Mouse (Mus musculus): Measurements from ENCODE around the gene Sgms1. TPM values are rescaled to one million over a fixed set of nuclear protein-coding genes. Genes with fewer than 3 reads are reported as not detected.

The Sgms1 gene
- total RNA-seq, 2 experiments from 2014 or later, result 44.9 to 48.3 TPM

DNA sequence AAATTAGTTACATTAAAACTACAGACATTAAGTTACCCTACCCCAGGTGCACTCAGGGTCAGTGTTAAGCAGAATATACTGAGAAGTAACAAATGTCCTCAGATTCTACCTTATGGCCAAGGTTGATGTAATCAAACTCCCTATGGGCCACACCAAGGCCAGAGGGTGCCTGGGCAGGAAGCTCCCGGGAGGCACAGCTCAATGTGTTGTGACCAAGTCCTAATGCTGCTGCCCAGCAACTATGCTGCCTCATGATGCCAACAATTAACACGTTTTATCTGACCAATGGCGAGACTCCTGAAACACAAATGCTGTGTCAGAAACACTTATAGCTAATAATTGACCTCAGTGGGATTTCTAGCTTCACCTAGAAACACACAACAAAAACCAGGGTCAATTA is 197.9 kb downstream of the Sgms1 start:
- no peak for ATAC-seq (ENCODE audit: poor library complexity, severe bottlenecking)

GRCm38 (mm10) chr19:32189961-32190360 is 199.6 kb downstream of the Sgms1 start:
- ATAC-seq (ENCODE audit: poor library complexity, severe bottlenecking), result no peak

DNA sequence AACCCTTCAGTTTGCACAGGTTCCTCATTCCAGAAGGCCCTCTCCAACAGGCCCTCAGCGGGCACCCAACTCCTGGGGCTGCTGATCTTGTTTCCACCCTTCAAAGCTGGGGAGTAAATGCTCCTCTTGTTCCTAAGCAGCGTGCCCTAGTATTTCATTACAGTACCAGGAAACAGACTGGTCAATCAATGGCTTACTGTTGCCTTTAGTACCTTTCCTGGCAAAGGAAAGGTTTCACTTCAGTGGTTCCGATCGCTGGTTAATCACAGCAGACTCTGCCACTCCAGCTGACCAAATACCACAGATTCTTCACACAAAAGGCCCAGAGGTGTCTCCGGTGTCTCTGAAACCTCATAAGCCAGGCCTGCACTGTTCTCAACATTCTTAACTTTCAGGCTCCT is 200.5 kb downstream of the Sgms1 start:
- no peak for ATAC-seq (ENCODE audit: poor library complexity, severe bottlenecking)

- peak; percentile 65 for ATAC-seq (ENCODE audit: poor library complexity, severe bottlenecking)
Measured at GRCm38 (mm10) chr19:32186594-32187092, 202.9 kb downstream of the Sgms1 start.

DNA sequence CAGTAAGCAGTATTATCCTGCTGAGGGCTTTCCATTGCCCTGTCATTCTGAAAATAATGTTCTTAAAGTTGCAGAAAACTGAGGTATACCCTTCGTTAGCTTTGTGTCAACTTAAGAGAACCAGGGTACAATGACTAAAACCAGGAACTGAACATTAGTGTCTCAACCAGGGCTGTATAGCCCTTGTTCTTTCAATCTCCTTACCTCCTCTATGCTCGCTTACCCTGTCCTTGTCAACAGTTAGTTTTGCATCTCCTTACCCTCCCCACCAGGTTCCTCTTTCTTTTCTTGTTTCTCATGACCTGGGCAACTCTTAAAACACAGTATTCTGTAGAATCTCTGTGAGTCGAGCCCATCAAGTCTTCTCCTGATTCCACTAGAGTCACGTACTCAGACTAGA is 206.5 kb downstream of the Sgms1 start:
- 0 out of 2 replicates have a peak, but pooled peaks have one; percentile 8 for ATAC-seq (ENCODE audit: poor library complexity, severe bottlenecking)

DNA sequence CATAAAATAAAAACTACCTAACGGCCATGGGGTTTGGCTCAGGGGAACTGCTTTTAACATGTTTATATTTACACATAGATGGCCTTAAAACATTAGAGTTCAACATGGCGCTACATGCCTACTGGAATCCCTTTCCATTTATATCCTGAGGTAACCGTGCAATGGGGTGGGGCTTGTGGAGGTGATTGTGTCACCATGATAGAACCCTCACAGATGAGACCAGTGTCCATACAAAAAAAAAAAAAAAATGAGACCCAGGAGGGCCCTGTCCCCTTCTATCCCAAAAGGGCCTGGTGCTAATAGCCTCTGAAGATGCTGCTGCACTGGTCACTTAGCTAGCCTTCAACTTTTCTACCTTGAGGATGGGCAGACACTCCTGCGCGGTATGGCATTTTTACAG is 207.0 kb downstream of the Sgms1 start:
- ATAC-seq (ENCODE audit: poor library complexity, severe bottlenecking), result no peak

GRCm38 (mm10) chr19:32181721-32182394 is 207.7 kb downstream of the Sgms1 start:
- peak; percentile 57 for ATAC-seq (ENCODE audit: poor library complexity, severe bottlenecking)

DNA sequence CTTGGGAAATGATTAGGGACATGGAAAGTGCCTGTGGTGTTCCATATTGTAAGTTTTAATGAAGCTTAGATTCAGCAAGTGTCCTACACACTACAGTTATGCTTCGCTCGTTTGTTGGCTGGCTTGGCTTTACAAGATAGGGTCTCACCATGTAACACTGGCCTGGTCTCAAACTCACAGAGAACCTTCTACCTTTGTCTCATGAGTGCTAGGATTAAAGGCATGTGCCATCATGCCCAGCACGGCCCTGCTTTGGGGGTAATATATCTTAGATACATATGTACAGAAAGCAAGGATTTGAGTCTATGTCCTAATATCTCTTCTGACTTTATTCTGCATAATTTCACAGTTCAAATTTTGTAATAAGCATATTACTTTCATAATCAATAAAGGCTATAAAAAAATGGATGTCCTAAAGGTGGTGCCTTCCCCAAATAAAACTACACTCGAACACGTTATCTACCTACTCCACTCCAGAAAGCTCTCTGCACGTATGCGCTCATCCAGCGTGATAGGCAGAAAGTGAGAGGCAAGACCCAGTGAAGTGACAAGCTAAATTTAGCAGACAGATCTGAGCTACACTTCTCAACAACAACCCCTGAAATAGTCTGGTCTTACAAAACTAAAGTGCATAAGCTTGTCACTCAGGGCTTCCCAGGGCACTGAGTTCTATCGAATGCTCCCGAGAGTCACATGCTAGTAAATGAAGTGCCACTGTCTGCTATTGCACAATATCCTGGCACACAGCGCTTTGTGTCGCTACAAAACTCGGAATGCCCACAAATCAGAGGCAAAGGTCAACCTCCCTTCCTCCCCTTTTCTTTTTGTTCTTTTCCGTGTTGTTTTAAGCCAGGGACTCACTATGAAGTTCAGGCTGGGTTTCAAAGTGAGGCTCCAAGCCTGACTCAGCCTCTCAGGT is 208.5 kb downstream of the Sgms1 start:
- peak; percentile 62 for ATAC-seq (ENCODE audit: poor library complexity, severe bottlenecking)

DNA sequence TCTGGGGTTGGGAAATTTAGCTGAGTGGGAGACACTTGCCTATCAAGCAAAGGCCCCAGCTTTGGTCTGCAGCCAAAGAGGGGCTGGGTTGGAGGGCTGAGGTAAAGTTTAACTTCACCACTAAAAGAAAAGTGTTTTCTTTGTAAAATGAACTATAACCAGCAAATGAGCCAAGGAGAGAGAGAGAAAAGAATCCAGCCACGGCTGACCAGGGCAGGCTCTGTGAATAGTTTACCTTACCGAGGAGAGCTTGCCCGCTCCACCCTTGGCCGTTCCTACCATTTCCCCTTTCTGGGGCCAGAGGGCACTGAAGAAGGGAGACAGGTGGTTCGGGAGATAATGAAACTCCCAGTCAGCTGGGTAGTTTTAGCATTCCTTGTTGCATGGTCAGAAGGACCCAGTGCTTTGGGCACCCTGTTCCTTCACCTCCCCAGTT is 209.5 kb downstream of the Sgms1 start:
- peak; percentile 33 for ATAC-seq (ENCODE audit: poor library complexity, severe bottlenecking)

DNA sequence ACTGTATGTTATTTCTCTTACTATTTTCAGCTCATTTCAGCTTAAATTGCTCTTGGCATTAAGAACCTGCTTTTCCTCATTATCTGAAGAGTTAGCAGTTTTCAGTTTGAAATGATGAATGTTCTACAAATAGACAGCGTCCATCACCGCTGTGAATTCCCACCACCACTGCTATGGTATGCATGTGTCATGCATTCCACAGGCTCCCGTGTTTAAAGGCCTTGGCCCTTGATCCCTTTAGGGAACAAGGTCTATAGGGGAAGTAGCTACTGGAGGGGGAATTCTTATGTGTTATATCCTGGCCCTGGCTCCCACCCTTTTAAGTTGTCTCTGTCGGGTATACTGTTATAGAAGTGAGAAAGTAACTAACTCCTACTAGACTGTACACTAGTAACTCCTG is 210.0 kb downstream of the Sgms1 start:
- ATAC-seq (ENCODE audit: poor library complexity, severe bottlenecking), result peak; percentile 10; the same call in 1 of the 2 replicates

DNA sequence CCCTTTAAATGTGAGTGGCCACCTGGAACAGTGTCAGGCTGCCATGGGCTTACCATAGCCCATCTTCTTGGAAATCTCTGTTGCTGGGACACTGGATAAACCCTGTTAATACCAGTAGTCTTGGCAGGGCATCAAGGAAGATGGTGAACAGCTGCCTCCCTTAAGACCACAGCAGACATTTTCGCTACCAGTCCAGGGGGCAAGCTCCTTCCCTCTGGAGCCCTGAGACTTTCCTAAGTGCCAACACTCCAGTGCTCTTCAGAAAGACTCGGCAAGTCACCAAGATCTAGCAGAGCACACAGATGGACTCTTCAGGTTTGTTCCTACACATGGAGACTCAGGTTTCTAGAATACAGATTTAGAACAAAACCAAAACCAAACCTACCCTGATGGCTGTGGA is 211.4 kb downstream of the Sgms1 start:
- no peak for ATAC-seq (ENCODE audit: poor library complexity, severe bottlenecking)

GRCm38 (mm10) chr19:32176458-32176857 is 213.1 kb downstream of the Sgms1 start:
- no peak for ATAC-seq (ENCODE audit: poor library complexity, severe bottlenecking)

GRCm38 (mm10) chr19:32175991-32176390 is 213.5 kb downstream of the Sgms1 start:
- ATAC-seq (ENCODE audit: poor library complexity, severe bottlenecking), result no peak

DNA sequence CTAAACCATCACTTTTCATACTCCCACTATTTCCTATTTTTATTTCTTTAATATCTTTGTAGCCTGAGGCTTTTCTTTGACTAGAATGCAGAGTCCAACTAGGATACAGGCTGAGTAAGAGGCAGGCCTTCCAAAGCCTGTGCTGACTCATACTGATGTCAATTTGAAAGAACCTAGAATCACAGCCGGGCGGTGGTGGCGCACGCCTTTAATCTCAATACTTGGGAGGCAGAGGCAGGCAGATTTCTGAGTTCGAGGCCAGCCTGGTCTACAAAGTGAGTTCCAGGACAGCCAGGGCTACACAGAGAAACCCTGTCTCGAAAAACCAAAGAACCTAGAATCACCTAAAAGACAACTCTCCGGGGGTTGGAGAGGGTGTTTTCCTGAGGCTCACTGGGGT is 214.5 kb downstream of the Sgms1 start:
- no peak for ATAC-seq (ENCODE audit: poor library complexity, severe bottlenecking)

GRCm38 (mm10) chr19:32174561-32174960 is 215.0 kb downstream of the Sgms1 start:
- no peak for ATAC-seq (ENCODE audit: poor library complexity, severe bottlenecking)

DNA sequence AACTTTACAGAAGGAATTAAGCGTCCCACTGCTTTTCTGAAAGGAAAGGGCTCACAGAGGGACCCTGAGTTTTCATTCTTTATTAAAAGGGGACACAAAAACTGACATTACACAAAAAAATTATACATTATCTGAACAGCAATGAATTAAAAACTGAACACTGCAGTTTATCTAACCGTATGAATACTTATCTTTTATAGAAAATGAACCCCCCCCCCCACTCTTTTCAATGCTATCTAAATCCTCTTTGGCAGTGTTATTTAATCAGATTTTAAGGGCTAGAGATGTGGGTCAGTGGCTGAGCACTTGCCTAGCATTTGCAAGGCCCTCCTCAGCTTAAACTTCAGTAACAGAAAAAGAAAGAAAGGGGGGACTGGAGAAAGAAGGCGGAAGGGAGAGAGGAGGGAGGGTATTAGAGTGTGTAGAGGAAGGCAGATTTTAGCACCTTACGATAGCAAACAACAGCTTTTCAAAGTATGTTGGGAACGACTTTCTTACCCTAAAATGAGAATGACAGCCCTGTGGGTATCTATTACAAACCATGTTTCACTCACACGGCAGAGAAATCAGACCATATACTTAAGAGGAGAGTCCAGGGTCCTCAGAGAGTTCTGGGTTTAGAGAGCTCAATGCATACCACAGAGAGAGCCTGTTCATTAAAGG is 215.9 kb downstream of the Sgms1 start:
- no peak for ATAC-seq (ENCODE audit: poor library complexity, severe bottlenecking)

DNA sequence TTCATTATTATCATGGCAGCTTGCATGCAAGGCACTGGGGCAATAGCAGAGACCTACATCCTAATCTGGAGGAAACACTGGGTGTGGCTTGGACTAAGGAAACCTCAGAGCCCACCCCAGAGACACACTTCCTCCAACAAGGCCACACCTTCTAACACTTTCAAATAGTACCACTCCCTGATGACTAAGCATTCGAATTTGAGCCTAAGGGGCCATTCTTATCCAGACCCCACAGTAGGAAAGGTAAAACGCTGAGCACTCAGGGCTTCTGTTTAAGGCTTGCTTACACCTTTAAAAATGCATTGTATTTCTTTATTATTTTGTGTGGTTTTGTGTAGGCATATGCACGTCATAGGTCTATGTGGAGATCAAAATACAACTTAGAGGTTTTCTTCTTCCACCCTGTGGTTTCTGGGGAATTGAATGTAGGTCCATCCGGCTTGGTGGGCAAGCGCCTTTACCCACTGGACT is 217.0 kb downstream of the Sgms1 start:
- peak; percentile 95 for ATAC-seq (ENCODE audit: poor library complexity, severe bottlenecking)

DNA sequence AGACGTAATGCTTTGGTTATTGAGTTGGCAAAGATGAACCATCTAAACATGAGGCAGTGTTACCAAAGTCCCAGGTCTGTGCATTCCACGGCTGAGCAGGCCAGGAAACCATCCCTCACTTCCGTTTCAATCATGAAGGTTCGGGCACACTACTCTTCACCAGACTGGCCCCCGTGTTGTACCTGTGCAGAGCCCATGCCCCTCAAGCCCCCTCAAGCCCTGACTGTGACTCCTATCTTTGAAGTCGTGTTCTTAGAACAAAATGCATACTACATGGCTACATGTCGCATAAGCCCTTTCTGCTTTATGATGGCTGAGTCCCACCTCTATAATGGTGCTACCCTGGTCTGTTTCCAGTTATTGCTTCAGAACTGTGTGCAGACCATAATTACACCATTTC is 217.5 kb downstream of the Sgms1 start:
- ATAC-seq (ENCODE audit: poor library complexity, severe bottlenecking), result no peak

DNA sequence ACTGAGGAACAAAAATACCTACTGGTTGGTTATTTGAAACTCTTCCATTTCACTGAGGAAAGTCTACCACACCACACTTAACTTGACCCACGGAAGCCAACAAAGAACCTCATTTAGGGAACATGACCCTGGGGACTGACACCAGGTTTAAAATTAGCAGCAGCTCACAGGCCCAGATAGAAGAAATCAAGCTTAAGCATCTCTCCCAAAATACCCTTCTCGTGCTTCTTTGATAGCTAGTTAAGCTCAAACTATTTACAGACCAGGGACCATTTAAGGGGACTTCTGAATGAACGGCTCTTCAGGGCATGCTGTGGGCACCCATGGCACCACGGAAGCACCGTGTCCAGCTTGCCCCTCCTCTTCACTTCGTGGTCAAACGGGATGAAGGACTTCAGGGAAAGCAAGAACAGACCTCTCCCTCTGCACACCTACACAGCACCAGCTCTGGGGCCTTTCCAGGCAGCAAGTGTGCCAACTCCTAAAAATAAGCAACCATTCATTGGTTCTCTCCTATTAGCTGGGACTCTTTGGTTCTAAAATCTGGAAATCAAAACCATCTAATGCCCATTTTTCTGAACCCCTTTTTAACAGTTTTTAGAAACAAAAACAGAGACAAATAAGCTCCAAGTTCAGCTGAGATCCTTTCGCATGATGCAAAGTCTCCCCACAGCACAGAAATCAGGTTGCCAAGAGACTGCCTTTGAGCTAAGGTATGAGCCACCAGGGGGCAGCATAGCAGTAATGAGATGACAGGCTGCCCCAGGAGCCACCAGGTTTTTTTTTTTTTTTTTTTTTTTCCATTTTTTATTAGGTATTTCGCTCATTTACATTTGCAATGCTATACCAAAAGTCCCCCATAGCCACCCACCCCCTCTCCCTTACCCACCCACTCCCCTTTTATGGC is 219.6 kb downstream of the Sgms1 start:
- 0 out of 2 replicates have a peak, but pooled peaks have one; percentile 35 for ATAC-seq (ENCODE audit: poor library complexity, severe bottlenecking)

GRCm38 (mm10) chr19:32168031-32168430 is 221.5 kb downstream of the Sgms1 start:
- ATAC-seq (ENCODE audit: poor library complexity, severe bottlenecking), result no peak

Data from megakaryocyte, adult 5-6 weeks (primary cell).